Mouse (Mus musculus) right cerebral cortex, postnatal 36 days (tissue): ENCODE measurements around the gene Serpina5.
"Not testable (repeated sequence)": the region's sequence is repeated elsewhere in the genome, so short reads cannot be mapped to it uniquely, and the experiment has no call there.

Experiments
- DNase-seq, 2 experiments: peaks; one replicate each; pipeline ENCODE4 v3.0.0; 2022; ENCODE audit warnings: low spot score in 2 of 2, mixed read lengths in 1 of 2

Gene Serpina5

DNA sequence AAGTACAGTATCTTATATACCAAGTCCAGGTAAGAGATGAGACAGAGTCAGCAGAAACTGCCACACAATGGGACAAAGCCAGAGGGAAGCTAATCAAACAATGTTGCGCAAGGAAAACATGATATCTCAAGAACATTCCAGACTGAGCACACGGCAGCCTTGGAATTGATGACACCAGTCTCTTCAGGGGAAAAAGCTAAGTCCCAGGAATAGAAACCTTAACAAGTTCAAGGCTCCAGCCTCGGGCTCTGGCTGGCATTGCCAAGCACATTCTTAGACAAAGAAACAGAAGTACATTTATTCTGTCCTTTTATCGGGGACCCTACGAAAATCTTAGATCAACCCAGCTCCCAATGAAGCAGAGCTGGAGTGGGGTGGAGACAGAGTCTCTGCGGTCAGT is at the start of gene Serpina5:
Gene Serpina5, plus strand, starts transcription at position 346 of the 400 bp plus-strand sequence.
- DNase-seq = no peak

DNA sequence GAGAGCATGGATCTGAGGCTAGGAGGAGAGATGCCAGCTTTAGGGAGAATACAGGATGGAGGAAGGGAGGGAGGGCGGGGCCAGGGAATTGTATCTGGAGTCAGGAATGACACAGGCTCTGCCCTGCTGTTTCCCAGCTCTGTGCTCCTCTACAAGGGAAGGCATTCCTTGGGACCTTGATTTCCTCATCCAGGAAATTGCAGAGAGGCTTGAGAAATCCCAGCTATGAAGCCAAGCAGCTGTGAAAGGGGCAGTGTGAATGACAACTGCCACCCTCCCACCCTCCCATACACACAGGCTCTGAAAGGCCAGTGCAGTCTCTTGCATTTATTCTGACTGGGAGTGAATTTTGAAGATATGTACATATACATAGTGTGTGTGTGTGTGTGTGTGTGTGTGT is 46.9 kb upstream of the Serpina5 start:
- no peak for DNase-seq

DNA sequence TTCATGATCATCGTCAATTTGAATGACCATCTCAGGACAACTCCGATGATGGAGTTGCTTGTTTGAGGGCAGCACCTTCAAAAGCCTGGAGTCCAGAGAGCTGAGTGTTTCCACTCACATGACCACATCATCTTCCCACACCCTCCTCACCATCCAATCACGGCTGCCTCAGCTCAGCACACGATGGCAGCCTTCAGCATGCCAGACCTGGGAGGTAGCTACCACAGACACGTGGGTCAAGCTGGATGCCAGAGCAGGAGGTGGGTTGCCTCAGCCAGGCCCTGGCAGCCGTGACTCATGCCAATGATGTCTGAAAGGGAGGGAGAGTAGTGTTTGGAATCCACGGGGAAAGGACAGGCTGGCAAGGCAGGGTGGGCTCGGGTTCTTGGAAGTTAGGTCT is 45.2 kb upstream of the Serpina5 start:
- no peak for DNase-seq

DNA sequence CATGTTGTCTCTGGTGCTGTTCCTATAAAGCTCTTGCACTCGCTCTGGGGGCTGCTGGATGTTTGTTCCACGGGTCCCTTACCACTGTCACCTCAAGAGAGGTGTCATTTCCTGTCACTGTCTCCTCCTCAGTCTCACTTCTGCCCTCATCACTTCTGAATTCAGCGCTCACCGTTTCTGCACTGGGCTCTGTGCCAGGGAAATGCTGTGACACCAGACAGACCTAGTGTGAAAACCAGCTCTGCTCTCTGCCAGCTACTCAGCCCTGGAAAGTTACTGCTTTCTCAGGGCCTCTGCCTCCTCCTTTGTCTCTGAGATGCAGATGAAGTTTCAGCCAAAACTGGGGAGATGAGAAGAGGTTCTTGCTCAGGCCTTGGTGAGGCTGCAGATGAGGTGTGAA is 43.9 kb upstream of the Serpina5 start:
- DNase-seq = peak; percentile 46 to 70

DNA sequence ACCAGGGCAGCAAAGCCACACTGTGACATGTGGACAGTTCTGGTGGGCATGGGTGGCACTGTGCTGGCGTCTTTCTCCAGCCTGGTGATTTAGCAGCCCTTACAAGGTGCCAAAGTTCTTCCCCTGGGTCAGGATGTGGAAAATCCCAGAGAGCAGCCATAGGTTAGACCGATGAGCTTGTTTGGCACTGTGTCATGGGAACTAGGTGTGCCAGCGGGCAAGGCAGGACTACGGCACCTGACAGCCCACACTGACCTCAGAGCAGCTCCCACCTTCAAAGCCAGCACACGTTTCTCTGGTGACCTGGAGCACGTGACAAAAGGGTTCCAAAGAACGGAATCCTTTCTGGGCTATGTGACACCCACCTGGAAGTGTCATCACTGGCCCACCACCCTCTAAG is 43.4 kb upstream of the Serpina5 start:
- DNase-seq = no peak

DNA sequence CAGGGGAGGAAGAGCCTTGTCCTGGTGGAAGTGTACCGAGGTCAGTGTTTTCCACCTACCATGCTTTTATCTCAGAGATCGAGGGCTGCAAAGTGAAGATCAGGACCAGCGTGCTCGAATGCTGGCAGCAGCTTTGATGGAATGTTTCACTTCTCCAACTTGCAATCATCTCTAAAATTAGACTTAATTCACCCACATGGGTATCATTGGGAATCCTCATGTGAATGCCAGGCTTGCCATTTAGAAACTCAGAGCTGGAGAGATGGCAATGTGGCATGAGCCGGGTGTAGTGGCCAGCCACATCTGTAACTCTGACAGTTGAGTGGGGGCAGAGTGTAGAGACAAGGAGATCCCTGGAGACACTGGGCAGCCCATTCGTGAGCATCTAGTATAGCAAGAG is 40.8 kb upstream of the Serpina5 start:
- DNase-seq = no peak

DNA sequence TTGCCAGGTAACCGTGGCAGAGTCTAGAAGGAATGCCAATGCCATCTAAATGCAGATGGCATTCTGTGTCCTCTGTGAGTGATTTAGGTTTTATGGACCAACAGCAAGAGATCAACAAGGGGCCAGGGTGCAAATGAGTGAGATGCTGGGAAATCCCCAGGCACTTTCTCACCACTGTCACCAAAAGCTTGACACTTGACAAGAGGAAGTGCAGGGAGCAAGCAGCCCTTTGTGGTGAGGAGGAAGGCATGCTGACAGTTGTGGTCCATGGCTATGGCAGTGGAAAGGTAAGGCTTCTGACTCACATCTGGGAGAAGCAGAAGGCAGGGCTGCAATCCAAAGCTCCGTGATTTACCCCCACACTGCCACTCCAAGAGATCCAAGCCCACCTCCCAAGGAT is 39.1 kb upstream of the Serpina5 start:
- DNase-seq = no peak

DNA sequence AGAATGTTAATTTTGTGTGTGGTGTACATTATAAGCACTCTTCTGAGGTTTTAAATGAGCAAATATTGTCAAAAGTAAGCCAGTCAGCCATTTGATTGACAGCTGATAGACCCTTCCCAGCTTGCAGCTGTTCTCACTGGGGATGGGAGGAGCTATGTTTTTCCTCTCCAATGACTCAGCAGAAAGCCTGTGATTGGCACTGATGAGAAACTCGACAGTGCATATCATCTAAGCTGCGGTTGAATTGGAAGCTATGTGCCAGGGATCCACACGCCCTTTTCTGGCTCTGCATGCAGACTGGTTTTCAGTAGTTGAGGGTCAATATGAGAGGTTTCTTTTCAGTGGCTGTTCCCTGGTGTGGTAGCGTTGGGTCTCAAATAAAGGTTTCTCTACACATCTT is 36.4 kb upstream of the Serpina5 start:
- no peak for DNase-seq

DNA sequence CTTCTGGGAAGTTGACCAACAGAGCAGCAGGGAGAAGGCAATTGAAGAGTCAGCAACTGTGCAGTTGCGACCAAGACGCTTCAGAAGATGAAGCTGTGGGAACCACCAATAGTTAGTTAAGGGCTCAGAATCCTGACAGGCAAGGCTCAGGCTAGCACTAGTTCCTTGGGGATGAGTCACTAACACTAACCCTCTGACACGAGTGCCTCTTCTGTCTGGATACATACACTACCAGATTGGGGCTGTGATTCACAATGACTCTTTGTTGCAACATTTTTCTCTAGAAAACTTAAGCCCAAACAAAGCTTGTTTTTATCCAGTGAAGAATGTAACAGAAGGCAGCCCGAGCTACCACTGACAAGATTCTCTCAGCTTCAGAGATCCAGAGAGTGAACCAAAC is 35.9 kb upstream of the Serpina5 start:
- DNase-seq = no peak

DNA sequence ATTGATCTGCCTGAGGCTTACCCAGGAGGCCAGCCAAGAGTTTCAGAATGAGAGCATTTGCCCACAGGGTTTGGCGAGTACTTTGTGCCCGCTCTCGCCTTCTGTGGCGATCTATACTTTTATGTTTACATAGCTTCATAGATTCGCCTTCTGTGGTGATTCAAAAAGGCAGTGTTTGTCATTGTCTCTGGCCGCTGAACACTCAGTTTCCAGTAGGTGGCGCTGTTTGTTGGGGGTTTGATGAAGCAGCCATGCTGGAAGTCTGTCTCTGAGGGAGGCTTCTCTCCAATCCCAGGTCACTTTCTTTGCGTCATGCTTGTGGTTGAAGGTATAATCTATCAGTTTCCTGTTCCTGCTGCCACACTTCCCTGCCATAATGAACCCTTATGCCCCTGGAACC is 34.7 kb upstream of the Serpina5 start:
- no peak for DNase-seq

DNA sequence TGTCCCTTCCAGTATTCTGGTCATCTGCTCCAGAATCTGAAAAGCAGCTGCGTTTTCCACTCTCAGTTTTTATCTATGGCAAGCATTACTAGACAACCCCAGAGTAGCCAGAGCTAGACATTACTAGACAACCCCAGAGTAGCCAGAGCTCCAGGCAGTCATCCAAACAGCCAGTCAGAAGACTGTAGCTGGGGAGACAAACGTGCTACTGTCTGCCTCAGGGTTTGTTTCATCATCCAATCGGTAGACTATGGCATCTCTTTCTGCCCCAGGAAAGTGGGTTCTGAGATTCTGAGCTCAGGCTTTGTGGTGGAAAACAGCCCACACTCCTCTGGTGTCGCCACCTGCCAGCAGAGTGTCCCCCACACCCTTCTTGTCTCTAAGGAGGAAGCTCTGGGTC is 33.4 kb upstream of the Serpina5 start:
- peak; percentile 34 to 54 for DNase-seq

DNA sequence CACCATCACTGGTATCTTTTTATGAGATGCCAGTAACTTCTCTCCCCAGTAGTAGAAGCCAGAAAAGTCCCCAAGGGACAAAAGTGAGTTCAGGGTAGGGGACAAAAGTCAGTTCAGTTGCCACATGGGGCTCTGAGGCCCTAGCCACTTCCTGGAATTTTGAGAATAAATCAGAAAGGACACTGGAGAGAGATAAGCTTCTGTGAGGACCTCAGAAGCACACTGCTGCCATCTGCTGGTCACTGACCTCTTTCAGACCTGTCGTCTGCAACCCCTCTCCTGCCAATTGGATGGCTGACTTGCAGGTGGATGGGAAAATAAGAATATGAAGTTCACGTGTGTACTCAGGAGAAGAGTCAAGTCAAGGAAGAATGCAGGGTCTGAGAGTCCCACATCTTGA is 31.3 kb upstream of the Serpina5 start:
- peak; percentile 62 to 66 for DNase-seq

DNA sequence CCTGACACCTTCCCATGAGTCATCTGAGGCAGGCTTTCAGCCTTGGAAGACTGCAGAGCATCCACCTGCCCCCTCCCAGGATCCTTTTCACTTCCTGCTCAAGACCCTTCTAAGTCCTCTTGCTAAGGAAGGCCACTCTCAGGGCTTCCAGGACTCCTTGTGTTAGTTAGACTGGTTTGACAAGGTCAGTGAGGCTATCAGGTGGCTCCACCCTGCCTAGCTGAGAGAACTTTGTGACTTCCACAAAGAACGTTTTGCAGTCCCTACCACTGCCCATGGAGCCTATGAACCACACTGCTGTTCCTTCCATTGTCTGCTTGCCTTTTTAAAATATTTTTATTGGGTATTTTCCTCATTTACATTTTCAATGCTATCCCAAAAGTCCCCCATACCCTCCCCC is 29.2 kb upstream of the Serpina5 start:
- no peak for DNase-seq

DNA sequence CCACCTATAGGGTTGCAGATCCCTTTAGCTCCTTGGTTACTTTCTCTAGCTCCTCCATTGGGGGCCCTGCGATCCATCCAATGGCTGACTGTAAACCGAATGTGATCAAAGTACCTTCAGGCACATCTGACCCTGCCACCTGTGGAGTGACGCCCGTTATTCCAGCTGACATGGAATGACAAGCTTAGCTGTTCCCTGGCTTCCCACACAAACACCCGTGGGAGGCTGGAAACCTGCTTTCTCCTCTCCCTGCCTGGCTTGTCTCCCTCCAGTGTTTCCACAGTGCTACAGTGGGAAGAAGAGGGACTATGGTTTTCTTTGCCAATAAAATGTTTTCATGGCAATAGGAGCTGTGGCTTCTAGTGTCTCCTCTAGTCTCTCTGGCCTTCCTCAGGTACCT is 28.6 kb upstream of the Serpina5 start:
- no peak for DNase-seq

DNA sequence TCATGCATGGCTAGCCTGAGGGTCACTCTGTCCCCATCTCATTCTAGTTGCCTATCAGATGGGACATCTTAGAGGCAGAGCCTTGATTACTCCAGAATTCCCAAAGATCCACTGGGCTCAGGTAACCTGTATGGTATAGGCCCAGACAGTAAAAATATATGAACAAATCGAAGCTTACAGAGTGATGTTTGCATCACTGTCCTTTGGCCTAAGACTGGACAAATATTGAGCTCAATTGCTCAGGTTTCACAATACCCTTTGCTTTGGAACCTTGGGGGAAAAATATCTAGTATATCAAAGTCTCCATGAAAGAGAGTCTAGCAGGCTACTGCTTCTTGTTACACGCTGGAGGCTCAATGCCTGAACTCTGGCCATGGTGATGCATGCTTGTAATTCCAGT is 10.8 kb upstream of the Serpina5 start:
- DNase-seq = no peak

DNA sequence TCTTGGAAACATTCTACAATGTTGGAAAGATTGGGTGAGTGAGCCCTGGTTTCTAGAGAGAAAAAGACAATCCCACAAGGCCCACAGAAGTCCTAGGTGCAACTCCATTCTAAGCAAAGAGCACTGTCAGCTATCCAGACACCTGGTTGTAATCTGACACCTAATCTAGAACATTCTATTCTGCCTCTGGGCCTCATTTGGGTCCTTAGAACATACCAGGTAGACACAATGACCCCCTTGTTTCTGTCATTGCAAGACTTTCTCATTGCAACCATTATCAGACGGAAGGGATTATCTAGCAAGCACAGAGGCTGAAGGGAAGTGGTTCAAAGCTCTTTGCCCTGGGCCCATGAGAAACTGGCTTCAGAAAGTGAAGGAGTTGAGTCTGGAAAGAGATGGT is 9.6 kb upstream of the Serpina5 start:
- no peak for DNase-seq

DNA sequence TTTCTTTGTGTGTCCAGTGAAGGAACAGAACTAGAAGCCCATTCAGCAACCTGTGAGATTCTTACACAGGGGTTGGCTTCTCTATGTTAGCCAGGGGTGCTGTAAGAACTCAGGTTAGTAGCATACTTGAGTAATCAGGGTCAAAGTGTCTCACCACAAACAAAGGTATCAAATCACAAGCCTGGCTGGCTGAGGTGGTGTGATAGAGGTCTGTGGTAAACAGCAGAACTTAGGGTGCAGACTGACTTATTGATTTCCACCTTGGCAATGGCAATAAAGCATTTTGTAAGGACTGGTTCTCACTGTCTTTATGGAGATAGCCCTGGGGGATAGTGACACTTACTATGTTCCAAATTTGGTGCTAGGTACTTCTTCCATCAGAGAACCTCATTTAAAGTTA is 4.9 kb downstream of the Serpina5 start:
- no peak for DNase-seq

DNA sequence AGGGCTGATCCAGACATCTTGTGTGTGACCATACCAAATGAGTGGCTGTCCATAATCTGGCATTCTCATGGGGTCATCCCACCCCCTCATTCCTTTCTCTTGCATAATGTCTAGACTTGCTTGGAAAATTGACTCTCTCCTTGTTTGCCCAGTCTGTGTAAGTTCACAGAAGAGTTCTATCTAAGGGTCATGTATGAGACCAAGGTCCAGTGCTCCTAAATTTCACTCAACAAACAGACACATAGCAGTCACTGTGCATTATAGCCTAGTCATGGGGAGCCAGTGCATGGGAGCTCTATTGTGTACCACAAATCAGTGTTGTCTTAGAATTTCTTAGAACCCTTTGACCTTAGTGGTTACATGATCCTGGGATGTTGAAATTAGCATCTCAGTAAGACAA is 6.0 kb downstream of the Serpina5 start:
- DNase-seq = no peak

DNA sequence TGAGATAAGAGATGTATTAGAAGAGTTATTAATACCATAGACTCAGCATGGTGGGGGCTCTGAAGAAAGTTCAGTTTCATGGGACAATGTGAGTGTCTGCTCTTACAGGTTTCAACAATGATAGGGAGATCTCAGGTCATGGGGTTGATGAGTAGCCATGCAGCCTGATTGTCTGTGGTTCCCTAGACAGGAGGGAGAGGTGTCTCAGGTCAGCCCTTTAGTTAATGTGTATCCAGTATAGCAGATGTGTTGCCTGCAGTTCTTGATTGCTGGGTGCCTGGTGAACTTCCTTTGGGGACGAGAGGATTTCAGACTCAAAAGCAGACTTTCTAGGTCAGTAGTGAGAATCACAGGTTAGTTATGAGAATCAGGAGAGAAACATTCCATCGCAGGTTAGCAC is 7.6 kb downstream of the Serpina5 start:
- no peak for DNase-seq

DNA sequence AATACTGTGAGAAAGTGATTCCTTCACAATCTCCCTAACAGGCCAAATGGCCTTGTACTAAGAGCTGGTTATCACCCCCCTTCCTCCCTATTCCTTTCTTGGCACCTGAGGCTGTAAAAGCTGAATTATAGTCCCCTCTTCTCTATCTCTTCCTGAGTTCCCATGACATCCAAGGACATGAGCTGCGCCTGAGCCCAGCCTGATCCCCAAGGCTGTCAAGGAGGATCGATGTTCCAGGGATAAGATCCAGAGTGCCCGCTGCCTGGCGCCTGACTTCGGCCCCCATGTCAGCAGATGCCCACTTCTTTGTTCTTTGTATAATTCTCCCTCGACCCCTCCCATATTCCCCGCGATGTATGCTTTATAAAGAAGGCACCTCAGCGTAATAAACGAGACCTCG is 11.4 kb downstream of the Serpina5 start, which contains the start of gene Serpina3a:
Gene Serpina3a, plus strand, starts transcription at position 392 of the 400 bp plus-strand sequence.
- DNase-seq = not testable (repeated sequence)

DNA sequence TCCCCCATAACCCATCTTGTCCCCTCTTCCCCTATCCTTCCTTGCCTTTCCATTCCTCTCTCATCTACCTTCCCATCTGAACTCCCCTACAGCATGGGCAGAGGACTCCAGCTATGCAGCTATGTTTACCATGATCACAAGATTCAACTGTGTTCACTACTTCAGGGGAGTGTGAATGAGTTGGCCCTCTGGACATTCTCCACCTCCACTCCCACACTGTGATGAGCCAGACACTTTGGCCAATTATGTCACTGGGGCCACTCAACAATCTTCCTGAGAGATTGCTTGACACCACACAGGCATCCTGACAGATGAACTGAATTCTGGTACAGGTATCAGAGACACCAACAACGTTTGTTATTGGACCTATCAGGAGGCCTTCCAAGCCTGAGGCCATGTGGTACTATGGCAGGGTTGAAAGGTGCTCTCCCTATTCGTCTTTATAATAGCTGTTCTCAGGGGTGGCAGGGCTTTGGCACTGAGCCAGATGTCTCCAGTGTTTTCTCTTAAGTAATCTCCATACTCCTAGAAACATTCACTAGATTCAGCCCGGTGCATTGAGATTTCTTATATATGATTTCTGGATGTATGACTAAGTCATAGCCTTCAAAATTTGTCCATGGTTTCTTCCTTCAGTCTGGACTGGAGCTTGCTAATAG is 14.1 kb downstream of the Serpina5 start:
- DNase-seq = no peak

DNA sequence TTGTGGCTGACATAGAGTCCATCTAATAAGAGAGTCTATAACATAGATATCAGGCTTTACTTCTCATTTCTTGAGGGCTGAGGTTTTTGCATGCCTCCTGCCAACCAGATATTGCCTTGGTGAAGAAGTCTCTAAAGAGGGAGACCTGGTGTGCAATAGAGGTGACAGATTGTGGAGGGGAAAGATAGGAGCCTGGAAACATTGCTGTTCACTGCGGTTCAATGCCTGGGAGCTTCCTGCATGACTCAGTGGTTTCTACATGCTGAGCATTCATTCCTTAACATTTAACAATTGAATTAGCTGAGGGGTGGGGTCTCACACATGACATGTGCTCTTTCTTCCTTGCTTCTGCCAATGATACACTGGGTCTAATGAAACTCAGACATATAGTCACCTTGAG is 22.2 kb downstream of the Serpina5 start:
- no peak for DNase-seq

DNA sequence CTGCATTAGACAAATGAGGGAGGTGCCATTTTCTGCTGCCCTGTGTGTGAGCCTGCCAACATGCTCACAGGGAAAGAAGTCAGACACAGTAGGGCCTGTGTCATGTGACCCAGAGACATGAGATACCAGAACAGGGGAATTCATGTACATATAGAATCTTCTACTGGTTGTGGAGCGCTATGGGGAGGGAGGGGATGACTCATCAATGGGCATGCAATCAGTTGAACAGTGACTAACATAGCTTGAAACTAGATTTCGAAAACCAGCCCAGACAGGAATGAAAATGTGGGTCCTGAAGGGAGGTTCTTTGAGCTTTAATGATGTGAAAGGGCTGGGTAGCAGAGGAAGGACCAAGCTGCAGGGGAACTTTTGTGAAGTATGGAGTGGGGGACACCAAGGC is 23.1 kb downstream of the Serpina5 start:
- no peak for DNase-seq

DNA sequence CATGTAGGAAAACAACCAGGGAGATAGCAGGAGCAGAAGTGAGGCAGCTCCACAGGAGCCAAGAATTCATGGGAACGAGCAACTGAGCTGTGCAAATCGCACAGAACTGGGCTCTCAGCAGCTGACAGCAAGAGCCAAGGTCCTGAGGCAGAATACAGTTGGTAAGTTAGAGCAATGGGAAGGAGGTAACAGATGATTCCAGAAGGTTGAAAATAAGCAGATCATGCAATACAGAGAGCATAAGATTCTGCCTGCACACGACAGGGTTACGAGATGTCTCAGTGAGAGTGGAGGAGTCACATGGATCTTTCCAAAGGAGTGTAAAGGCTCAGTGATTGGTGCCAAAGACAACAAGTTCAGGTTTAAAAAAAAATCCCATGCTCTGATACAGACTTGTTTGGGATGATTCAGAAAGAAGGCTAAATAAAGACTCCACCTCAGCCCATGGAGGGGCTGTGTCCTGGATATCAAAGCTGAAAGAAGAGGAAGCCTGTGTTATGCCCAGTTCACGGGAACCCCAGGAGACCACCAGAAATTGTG is 24.2 kb downstream of the Serpina5 start:
- DNase-seq = no peak
